Mouse (Mus musculus) embryonic facial prominence, embryonic 14.5 days (tissue): ENCODE results near the gene Cuedc2. TPM values are rescaled to one million over a fixed set of nuclear protein-coding genes. Genes with fewer than 3 reads are reported as not detected.

Experiments used
- ATAC-seq: fragments of 200-750 bp; cut with Nextera tagmentation; 2 replicates; pipeline ENCODE4 v1.8.0; 2017; ENCODE audit warnings: low read depth, moderate number of reproducible peaks, moderate TSS enrichment
- DNase-seq: peaks from one replicate; pipeline ENCODE4 v3.0.0-alpha.2; 2015; ENCODE audit warnings: low spot score
- H3K27ac ChIP-seq: fragments of 300-500 bp; sonication (generic); replicated peaks from 2 replicates; pipeline ENCODE4 v1.5.1; 2014; ENCODE audit warnings: low read depth, mild to moderate bottlenecking, low read length, moderate library complexity
- H3K27me3 ChIP-seq: fragments of 300-500 bp; sonication (generic); replicated peaks from 2 replicates; pipeline ENCODE4 v1.6.1; 2014; ENCODE audit warnings: low read length; ENCODE audit not compliant: control insufficient read depth, insufficient read depth
- H3K36me3 ChIP-seq: fragments of 300-500 bp; sonication (generic); 2 replicates; pipeline ENCODE4 v1.6.1; 2014; ENCODE audit warnings: low read length, mixed read lengths; ENCODE audit not compliant: control insufficient read depth, insufficient read depth
- H3K4me1 ChIP-seq: fragments of 300-500 bp; sonication (generic); 2 replicates; pipeline ENCODE4 v1.6.1; 2014; ENCODE audit warnings: antibody characterized with exemption, low read length; ENCODE audit not compliant: control insufficient read depth, insufficient read depth
- H3K4me2 ChIP-seq: fragments of 300-500 bp; sonication (generic); 2 replicates; pipeline ENCODE4 v1.6.1; 2014; ENCODE audit warnings: low read depth, mild to moderate bottlenecking, low read length, moderate library complexity, mixed read lengths
- H3K4me3 ChIP-seq: fragments of 300-500 bp; sonication (generic); 2 replicates; pipeline ENCODE4 v1.5.1; 2014; ENCODE audit warnings: low read depth, mild to moderate bottlenecking, low read length
- H3K9ac ChIP-seq: fragments of 300-500 bp; sonication (generic); 2 replicates; pipeline ENCODE4 v1.6.1; 2014; ENCODE audit warnings: low read depth, mild to moderate bottlenecking, low read length, moderate library complexity, mixed read lengths
- H3K9me3 ChIP-seq: fragments of 300-500 bp; sonication (generic); 2 replicates; pipeline ENCODE4 v1.6.1; 2016; ENCODE audit warnings: low read length; ENCODE audit not compliant: control insufficient read depth
- WGBS: fragments of 180-500 bp; shearing (Covaris S2); extraction: QIAGEN DNeasy Blood & Tissue Kit; methylation state at CpG from one replicate; pipeline ENCODE4 v1.1.7; 2014; 5-methylcytosine and 5-hydroxymethylcytosine counted together
- polyA plus RNA-seq: library from polyadenylated mRNA; unstranded; fragments of >200 nt; fragmentation: Nextera tagmentation; extraction: Ambion mirVana; gene quantifications from 2 replicates; pipeline ENCODE4 v1.2.1, GENCODE M21; 2014

The Cuedc2 gene
- polyA plus RNA-seq, 1 experiment from 2014 or later = 174 TPM

DNA sequence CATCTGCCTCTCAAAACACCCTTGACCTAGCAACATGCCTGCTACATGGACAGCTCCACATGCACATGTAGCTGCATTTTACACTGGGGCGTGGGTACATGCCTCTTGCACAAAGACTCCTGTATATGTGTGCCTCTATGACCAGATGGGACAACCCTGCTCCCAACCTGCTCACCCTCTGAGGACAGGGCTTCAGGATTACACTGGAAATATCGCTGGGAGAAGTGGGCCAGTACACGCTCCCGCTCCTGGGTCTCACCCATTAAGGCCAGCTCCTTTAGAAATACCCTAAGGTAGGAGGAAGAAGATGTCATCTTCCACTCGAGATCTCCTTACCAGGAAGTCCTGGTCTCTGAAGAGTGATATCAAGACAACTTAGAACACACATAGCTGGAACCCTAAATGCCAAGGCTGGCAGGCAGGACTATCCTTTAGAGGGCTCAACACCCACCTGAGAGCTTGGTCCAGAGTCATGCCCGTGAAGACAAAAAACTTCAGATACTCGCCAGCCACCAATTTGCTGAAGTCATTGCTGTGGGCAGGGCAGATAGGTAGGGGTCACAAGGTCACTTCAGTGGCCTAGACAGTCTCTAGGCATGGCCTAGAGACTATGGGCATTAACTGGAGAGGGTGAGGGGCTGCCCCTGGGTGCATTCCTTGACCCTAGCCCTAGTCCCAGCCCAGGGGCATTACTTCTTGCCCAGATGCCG, 18.3 kb downstream of the Cuedc2 start:
- DNase-seq = no peak
- H3K4me2 ChIP-seq = no peak overlapping the region
- H3K9ac ChIP-seq = no peak overlapping the region
- H3K27ac ChIP-seq = no peak overlapping the region
- no peaks in the 10 kb centered on the region for H3K9me3 ChIP-seq
- H3K36me3 ChIP-seq = no peaks in the 10 kb centered on the region
- peaks cover 98% of the 10 kb centered on the region for H3K27me3 ChIP-seq
- H3K4me1 ChIP-seq = peaks cover 8% of the 10 kb centered on the region; the same call in 1 of the 2 replicates
- WGBS = 81% methylated on average over 8 of the region's 8 CpGs
- no peak for ATAC-seq
- no peak overlapping the region for H3K4me3 ChIP-seq

DNA sequence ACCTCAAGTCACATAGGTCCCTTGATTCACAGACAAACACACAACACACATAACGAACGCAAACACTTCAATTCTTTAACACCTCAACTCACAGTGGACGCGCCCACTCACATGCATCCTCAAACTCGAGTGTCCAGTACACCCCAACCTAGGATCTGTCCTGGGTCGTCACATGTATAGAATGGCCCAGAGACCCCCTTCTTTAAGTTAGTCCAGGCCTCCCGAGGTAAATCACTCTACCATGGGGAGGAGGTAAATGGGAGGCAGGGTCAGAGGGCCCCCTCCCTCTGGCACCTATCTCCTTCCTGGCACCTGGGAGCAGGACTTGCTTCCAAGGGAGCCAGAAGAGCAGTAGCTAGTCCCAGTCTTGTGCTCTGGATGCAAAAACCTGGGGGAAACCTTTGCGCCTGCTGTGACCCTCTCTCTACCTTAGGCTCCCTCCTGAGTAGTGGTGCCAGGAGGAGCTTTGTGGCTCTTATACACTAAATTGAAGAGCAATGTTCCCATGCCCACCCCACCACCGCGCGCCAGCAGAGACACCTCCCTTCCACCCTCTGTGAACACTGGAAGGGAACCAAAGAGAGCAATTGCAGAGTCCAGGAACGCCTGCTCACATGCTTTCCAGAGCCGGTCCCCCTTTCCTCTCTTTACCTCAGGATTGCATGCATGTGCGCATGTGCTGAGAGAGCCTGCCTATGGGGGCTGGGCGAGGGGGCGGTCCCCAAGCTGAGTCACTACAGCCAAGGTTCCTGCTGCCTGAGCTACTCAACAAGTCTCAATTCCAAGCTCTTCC, 19.7 kb downstream of the Cuedc2 start:
- H3K27me3 ChIP-seq = peaks cover 98% of the 10 kb centered on the region
- H3K4me1 ChIP-seq = peaks cover 11% of the 10 kb centered on the region; the same call in 1 of the 2 replicates
- ATAC-seq (peak; percentile 48), DNase-seq (peak; percentile 84)
- no peak overlapping the region for H3K9ac ChIP-seq
- no peak overlapping the region for H3K27ac ChIP-seq
- H3K9me3 ChIP-seq = no peaks in the 10 kb centered on the region
- 12% methylated on average over 14 of the region's 16 CpGs for WGBS
- H3K4me2 ChIP-seq = peak overlapping the region; percentile 78
- no peaks in the 10 kb centered on the region for H3K36me3 ChIP-seq
- peak overlapping the region; percentile 52 for H3K4me3 ChIP-seq

DNA sequence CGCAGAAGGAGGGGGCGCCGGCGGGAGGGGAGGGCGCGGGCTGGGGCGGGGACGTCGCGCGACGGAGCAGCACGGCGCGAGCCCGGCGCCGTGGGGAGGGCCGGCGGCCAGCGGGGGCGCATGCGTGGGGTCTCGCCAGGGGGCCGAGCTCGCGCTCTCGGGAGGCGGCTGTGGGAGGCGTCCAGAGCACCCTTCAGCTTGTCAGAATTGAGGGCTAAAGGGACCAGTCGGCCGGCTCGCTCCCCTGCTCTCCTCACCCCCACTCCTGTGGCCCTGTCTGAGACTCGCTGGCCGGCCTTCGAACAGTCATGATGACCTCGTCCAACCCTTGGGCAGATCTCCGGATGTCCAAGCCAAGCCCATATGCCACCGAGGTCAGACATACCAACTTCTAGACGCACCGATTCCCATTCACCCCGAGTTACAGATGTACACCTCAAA, 20.5 kb downstream of the Cuedc2 start:
- H3K9me3 ChIP-seq = no peaks in the 10 kb centered on the region
- peak; percentile 16 for DNase-seq
- WGBS = 7% methylated on average over 13 of the region's 42 CpGs
- peaks cover 11% of the 10 kb centered on the region; the same call in 1 of the 2 replicates for H3K4me1 ChIP-seq
- peaks cover 98% of the 10 kb centered on the region for H3K27me3 ChIP-seq
- peak overlapping the region; percentile 78 for H3K4me2 ChIP-seq
- no peak overlapping the region for H3K27ac ChIP-seq
- H3K4me3 ChIP-seq = peak overlapping the region; percentile 52
- 0 out of 2 replicates have a peak, but pooled peaks cover 3% of the 10 kb centered on the region for H3K36me3 ChIP-seq
- peak overlapping the region; percentile 59 for H3K9ac ChIP-seq
- no peak; the same call in none of the 2 replicates for ATAC-seq

DNA sequence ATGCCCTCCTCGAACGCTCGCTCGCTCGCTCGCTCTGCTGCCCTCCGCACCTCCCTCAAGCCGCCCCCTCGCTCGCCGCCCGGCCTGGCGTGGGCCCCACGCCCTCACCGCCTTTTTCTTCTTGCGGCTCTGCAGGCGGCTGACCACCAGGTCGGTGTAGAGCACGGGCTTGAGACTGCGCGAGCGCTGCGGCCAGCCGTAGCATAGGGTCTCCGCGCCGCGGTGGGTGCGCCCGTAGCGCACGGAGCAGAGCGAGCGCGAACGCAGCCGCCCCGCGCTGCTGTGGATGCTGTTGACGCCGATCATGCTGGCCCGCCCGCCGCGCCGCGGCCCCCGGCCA, 21.0 kb downstream of the Cuedc2 start:
- 1% methylated on average over 40 of the region's 48 CpGs for WGBS
- no peak overlapping the region for H3K27ac ChIP-seq

DNA sequence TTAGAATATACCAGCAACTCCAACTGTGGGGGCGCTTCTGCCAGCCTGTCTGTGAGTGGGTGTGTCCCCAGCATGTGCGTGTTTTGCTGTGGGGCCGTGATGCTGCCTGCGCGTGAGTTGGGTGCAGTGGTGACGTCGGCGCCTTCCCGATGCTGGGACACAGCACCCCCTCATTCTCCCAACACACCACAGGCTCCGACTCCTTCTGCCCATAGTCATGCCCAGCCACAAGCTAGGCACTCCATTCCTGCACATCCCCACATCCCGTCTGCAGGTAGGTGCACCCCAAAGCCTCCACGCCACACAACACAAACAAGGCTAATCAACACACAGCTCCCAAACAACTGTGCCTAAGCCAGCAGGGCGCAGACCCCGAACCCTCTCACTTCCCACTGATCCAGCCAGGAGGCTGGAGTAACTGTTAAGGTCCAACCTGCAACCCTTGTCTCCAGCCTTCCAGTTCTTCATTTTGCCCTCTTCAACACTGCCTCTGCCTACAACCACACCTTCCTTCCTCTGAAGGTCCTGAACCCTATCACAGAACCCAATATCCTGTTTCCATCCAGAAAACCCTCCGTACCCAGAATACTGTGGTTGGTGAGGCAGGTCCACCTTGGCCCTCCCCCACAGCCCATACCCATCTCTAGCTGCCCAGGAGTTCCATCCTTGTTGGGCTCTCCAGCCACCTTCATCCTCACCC, 21.5 kb downstream of the Cuedc2 start:
- no peak for DNase-seq
- ATAC-seq = no peak
- Histone ChIP-seq H3K27me3 (peaks cover 92% of the 10 kb centered on the region), H3K9me3 (no peaks in the 10 kb centered on the region), H3K4me1 (peaks cover 11% of the 10 kb centered on the region; the same call in 1 of the 2 replicates), H3K27ac (no peak overlapping the region), H3K4me3 (peak overlapping the region; percentile 52), H3K9ac (peak overlapping the region; percentile 59), H3K36me3 (peaks cover 9% of the 10 kb centered on the region; the same call in 1 of the 2 replicates), H3K4me2 (peak overlapping the region; percentile 78)
- WGBS = 31% methylated on average over 13 of the region's 15 CpGs

More for the DNA sequence above, 21.0 kb downstream of the Cuedc2 start:
- Histone ChIP-seq H3K4me1 (peaks cover 11% of the 10 kb centered on the region; the same call in 1 of the 2 replicates), H3K9ac (peak overlapping the region; percentile 59), H3K4me2 (peak overlapping the region; percentile 78), H3K36me3 (peaks cover 7% of the 10 kb centered on the region; the same call in 1 of the 2 replicates), H3K9me3 (no peaks in the 10 kb centered on the region), H3K4me3 (peak overlapping the region; percentile 52), H3K27me3 (peaks cover 97% of the 10 kb centered on the region)
- ATAC-seq (no peak; the same call in 1 of the 2 replicates), DNase-seq (no peak)

DNA sequence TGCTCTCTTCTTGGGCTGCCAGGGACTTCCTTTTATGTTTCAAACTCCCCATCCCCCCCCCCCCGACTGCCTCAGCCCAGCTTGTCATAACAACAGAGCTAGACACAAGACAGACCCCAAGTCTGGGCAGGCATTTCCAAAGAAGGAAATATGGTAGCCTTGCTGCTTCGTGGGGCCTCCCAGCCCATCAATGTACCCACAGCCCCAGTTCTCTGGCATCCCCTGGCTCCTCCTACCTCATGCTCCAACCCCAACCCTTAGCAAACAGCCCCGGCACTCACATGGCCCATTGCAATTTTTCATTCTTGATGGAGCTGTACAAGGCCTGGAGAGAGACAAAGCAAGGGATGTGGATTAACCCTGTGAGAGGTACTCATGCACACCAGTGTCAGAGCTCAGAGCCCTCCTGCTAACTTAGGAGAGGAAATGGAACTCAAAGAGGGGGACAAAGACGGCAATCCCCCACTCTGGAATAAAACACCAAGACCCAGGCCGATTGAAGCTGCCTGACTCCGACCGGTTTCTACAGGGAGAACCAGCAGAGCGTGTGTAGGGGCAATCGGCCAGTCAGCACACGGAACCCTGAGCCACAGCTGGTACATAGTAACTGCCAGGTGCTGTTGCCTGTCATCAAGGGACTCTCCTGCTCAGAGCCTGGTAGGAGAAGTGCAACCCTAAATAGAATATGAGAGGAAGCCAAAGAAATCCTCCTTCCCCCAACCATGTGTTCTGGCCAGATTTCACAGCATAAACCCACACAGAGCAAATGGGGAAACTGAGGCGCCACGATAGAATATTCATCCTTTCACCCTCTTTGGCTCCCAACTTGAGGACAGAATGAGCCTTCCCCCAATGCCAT, 22.5 kb downstream of the Cuedc2 start:
- H3K36me3 ChIP-seq = peaks cover 9% of the 10 kb centered on the region; the same call in 1 of the 2 replicates
- H3K4me2 ChIP-seq = no peak overlapping the region
- no peak overlapping the region for H3K27ac ChIP-seq
- no peaks in the 10 kb centered on the region for H3K9me3 ChIP-seq
- no peak for ATAC-seq
- H3K27me3 ChIP-seq = peaks cover 82% of the 10 kb centered on the region
- WGBS = 44% methylated on average over 12 of the region's 12 CpGs
- peaks cover 11% of the 10 kb centered on the region; the same call in 1 of the 2 replicates for H3K4me1 ChIP-seq
- no peak overlapping the region for H3K4me3 ChIP-seq
- no peak for DNase-seq
- 0 out of 2 replicates have a peak overlapping the region, but pooled peaks have one; percentile 10 for H3K9ac ChIP-seq

DNA sequence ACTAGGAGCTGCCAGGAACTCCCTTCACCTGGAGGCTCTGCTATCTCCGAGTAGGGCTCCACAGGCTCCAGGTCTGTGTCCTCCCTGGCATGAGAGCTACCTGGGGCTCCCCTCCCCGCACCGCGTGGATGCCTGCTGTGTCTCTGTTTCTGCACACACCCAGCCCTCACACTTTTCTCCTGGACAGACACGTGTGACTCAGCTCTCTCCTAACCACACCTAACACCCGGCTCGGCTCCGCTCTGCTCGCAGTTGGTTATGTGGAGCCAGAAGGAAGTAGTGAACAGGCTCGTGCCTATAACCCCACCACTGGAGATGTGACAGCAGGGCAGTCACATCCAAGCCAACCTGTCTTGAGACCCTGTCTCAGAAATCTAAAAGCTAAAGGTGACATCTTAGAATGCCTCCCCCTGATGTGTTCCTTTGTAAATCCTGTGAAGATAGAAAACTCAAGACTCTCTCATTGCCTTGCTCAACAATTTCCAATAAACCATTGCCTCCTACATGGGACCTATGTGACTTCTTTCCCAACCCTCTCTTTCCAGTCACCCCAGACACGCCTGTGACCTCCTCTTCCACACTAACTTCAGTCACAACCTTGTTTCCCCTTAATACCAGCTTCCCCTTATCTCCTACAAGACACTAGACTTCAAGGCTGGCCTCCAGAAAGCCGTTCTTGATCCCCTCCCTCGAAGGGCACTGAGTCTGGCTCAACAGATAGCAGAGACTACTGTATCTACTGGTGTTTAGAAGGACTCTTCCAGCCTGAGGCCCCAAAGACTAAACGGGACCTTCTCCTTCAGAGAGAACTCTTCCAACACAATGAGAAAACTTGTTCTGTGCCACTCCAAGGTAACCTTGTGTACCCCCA, 23.4 kb downstream of the Cuedc2 start:
- H3K9ac ChIP-seq = no peak overlapping the region
- H3K9me3 ChIP-seq = no peaks in the 10 kb centered on the region
- H3K4me3 ChIP-seq = no peak overlapping the region
- WGBS = 34% methylated on average over 14 of the region's 14 CpGs
- peaks cover 73% of the 10 kb centered on the region for H3K27me3 ChIP-seq
- no peak overlapping the region for H3K27ac ChIP-seq
- DNase-seq (no peak), ATAC-seq (no peak)
- H3K4me2 ChIP-seq = no peak overlapping the region
- peaks cover 11% of the 10 kb centered on the region; the same call in 1 of the 2 replicates for H3K4me1 ChIP-seq
- H3K36me3 ChIP-seq = peaks cover 18% of the 10 kb centered on the region
